Mouse (Mus musculus) urinary bladder, adult 2 months (tissue): Measurements from ENCODE around the gene Gm20388. TPM values are rescaled to one million over a fixed set of nuclear protein-coding genes. Genes with fewer than 3 reads are reported as not detected.
A peak's percentile ranks its signal among the peaks of the same experiment; 100 is the strongest.

Experiments used
- DNase-seq: peaks from one replicate; pipeline ENCODE4 v3.0.0; 2022; ENCODE audit warnings: low spot score
- polyA plus RNA-seq: library from polyadenylated mRNA; depleted of rRNA; stranded (reverse); fragments of >200 nt; gene quantifications from 2 replicates; pipeline ENCODE4 v1.2.3, GENCODE M21; 2012

Gene Gm20388
- polyA plus RNA-seq, 1 experiment, result 50.2 TPM

- DNase-seq, result peak; percentile 63
Measured at GRCm38 (mm10) chr8:120487729-120488510, 577.3 kb downstream of the Gm20388 start.

GRCm38 (mm10) chr8:120488636-120489131, 578.0 kb downstream of the Gm20388 start:
- DNase-seq, result no peak

- peak; percentile 56 for DNase-seq
Measured at GRCm38 (mm10) chr8:120489142-120489754, 578.6 kb downstream of the Gm20388 start.

- no peak for DNase-seq
Measured at GRCm38 (mm10) chr8:120489771-120490281, 579.2 kb downstream of the Gm20388 start.

- DNase-seq, result no peak
Measured at GRCm38 (mm10) chr8:120490354-120491141, 579.9 kb downstream of the Gm20388 start.

GRCm38 (mm10) chr8:120491166-120491793, 580.6 kb downstream of the Gm20388 start:
- no peak for DNase-seq

- no peak for DNase-seq
Measured at GRCm38 (mm10) chr8:120492193-120492880, 581.7 kb downstream of the Gm20388 start.

GRCm38 (mm10) chr8:120492881-120493220, 582.2 kb downstream of the Gm20388 start:
- no peak for DNase-seq

- DNase-seq, result no peak
Measured at GRCm38 (mm10) chr8:120493508-120494464, 583.1 kb downstream of the Gm20388 start.

- peak; percentile 72 for DNase-seq
Measured at GRCm38 (mm10) chr8:120494903-120495302, 584.3 kb downstream of the Gm20388 start.

- DNase-seq, result no peak
Measured at GRCm38 (mm10) chr8:120495461-120495860, 584.8 kb downstream of the Gm20388 start.

- DNase-seq, result no peak
Measured at GRCm38 (mm10) chr8:120496478-120496877, 585.8 kb downstream of the Gm20388 start.

- no peak for DNase-seq
Measured at GRCm38 (mm10) chr8:120497503-120497946, 586.9 kb downstream of the Gm20388 start.

GRCm38 (mm10) chr8:120498349-120498831, 587.7 kb downstream of the Gm20388 start:
- no peak for DNase-seq

GRCm38 (mm10) chr8:120498926-120499605, 588.4 kb downstream of the Gm20388 start:
- DNase-seq, result peak; percentile 56

- DNase-seq, result peak; percentile 67
Measured at GRCm38 (mm10) chr8:120500701-120501261, 590.1 kb downstream of the Gm20388 start.

GRCm38 (mm10) chr8:120501426-120501825, 590.8 kb downstream of the Gm20388 start:
- no peak for DNase-seq

GRCm38 (mm10) chr8:120502428-120502827, 591.8 kb downstream of the Gm20388 start:
- no peak for DNase-seq
